Mouse (Mus musculus) heart, embryonic 16.5 days (tissue): ENCODE results near the gene Adrb1. TPM values are rescaled to one million over a fixed set of nuclear protein-coding genes. Genes with fewer than 3 reads are reported as not detected.

Experiments
- ATAC-seq: fragments of 200-750 bp; cut with Nextera tagmentation; replicated peaks from 2 replicates; pipeline ENCODE4 v1.8.0; 2017; ENCODE audit warnings: moderate number of reproducible peaks; ENCODE audit not compliant: insufficient read depth, low FRiP score; ENCODE audit errors: extremely low read depth
- H3K27ac ChIP-seq: fragments of 300-500 bp; sonication (generic); 2 replicates; pipeline ENCODE4 v1.5.1; 2014; ENCODE audit warnings: mild to moderate bottlenecking, low read length, control low read depth, moderate library complexity
- H3K27me3 ChIP-seq: fragments of 300-500 bp; sonication (generic); 2 replicates; pipeline ENCODE4 v1.6.1; 2014; ENCODE audit warnings: low read length, mixed read lengths; ENCODE audit not compliant: control insufficient read depth, insufficient read depth
- H3K36me3 ChIP-seq: fragments of 300-500 bp; sonication (generic); 2 replicates; pipeline ENCODE4 v1.6.1; 2014; ENCODE audit not compliant: control insufficient read depth, insufficient read depth
- H3K4me1 ChIP-seq: fragments of 300-500 bp; sonication (generic); 2 replicates; pipeline ENCODE4 v1.6.1; 2014; ENCODE audit warnings: low read length, mixed read lengths; ENCODE audit not compliant: control insufficient read depth, insufficient read depth
- H3K4me2 ChIP-seq: fragments of 300-500 bp; sonication (generic); 2 replicates; pipeline ENCODE4 v1.6.1; 2014; ENCODE audit warnings: low read depth, mild to moderate bottlenecking, control low read depth, low read length
- H3K4me3 ChIP-seq: fragments of 300-500 bp; sonication (generic); 2 replicates; pipeline ENCODE4 v1.5.1; 2014; ENCODE audit warnings: mild to moderate bottlenecking, control low read depth, low read length
- H3K9ac ChIP-seq: fragments of 300-500 bp; sonication (generic); 2 replicates; pipeline ENCODE4 v1.6.1; 2014; ENCODE audit warnings: low read length, control low read depth
- H3K9me3 ChIP-seq: fragments of 300-500 bp; sonication (generic); replicated peaks from 2 replicates; pipeline ENCODE4 v1.6.1; 2016; ENCODE audit warnings: low read length; ENCODE audit not compliant: control insufficient read depth
- WGBS: fragments of 180-500 bp; shearing (Covaris S2); extraction: QIAGEN DNeasy Blood & Tissue Kit; methylation state at CpG from one replicate; pipeline ENCODE4 v1.1.7; 2014; 5-methylcytosine and 5-hydroxymethylcytosine counted together
- polyA plus RNA-seq: library from polyadenylated mRNA; unstranded; fragments of >200 nt; fragmentation: Nextera tagmentation; extraction: Ambion mirVana; gene quantifications from 2 replicates; pipeline ENCODE4 v1.2.1, GENCODE M21; 2015

The Adrb1 gene
- polyA plus RNA-seq, 1 experiment from 2014 or later = 2.7 TPM

DNA sequence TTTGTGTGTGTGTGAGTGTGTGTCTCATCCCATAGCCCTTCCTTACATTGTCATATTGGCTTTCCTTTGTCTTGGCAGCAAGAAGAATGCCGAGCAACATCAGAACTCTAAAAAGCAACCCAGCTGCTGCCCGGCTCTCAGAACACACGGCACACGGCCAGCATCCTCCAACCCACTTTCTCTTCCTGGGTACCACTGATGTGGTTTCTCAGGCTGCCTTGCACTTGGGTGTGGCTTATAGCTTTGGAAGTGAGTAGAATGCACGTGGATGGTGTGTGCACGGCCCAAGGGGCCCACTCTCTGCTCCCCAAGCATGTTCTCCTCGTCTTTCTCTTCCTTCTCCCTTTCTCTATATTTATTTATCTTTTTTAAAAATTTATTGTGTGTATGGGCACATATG, 36.5 kb upstream of the Adrb1 start:
- Histone ChIP-seq H3K4me2 (no peak overlapping the region), H3K9ac (no peak overlapping the region), H3K27me3 (no peaks in the 10 kb centered on the region), H3K4me1 (peaks cover 18% of the 10 kb centered on the region), H3K9me3 (no peaks in the 10 kb centered on the region), H3K36me3 (no peaks in the 10 kb centered on the region), H3K27ac (no peak overlapping the region), H3K4me3 (no peak overlapping the region)
- no peak for ATAC-seq
- 75% methylated on average over 7 of the region's 7 CpGs for WGBS

GRCm38 (mm10) chr19:56686218-56686617, 35.8 kb upstream of the Adrb1 start:
- Histone ChIP-seq H3K4me2 (no peak overlapping the region), H3K27me3 (no peaks in the 10 kb centered on the region), H3K27ac (no peak overlapping the region), H3K9ac (no peak overlapping the region), H3K9me3 (no peaks in the 10 kb centered on the region), H3K4me1 (peaks cover 15% of the 10 kb centered on the region), H3K36me3 (no peaks in the 10 kb centered on the region), H3K4me3 (no peak overlapping the region)
- WGBS = 81% methylated on average over 12 of the region's 12 CpGs
- ATAC-seq = no peak

- Histone ChIP-seq H3K4me1 (peaks cover 15% of the 10 kb centered on the region), H3K4me2 (no peak overlapping the region), H3K27ac (no peak overlapping the region), H3K36me3 (no peaks in the 10 kb centered on the region), H3K27me3 (no peaks in the 10 kb centered on the region), H3K9me3 (no peaks in the 10 kb centered on the region), H3K4me3 (no peak overlapping the region), H3K9ac (no peak overlapping the region)
- ATAC-seq = no peak
- WGBS = 78% methylated on average over 8 of the region's 8 CpGs
Observed at GRCm38 (mm10) chr19:56687026-56687635, 34.9 kb upstream of the Adrb1 start.

DNA sequence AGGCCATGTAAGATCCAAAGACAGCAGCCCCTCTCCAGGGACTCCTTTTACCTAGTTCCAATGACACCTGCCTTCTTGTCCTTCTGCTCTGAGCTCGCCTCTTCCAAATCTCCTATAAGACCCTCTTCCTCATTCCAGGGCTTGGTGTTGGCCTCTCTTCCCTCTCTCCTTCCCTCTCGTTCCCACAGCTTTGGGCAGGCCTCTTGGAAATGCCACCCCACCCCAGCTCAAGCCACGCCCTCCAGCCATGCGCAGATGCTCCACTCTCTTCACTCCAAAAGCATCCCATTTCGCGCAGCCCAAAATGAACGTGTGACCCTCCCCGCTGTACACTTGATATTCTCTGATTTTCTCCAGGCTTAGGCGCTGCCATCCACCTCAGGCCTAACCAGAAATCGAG, 34.3 kb upstream of the Adrb1 start:
- Histone ChIP-seq H3K9ac (no peak overlapping the region), H3K4me3 (no peak overlapping the region), H3K27ac (no peak overlapping the region), H3K36me3 (no peaks in the 10 kb centered on the region), H3K9me3 (no peaks in the 10 kb centered on the region), H3K4me1 (peaks cover 15% of the 10 kb centered on the region), H3K4me2 (no peak overlapping the region), H3K27me3 (no peaks in the 10 kb centered on the region)
- ATAC-seq = no peak
- WGBS = 90% methylated on average over 10 of the region's 10 CpGs

DNA sequence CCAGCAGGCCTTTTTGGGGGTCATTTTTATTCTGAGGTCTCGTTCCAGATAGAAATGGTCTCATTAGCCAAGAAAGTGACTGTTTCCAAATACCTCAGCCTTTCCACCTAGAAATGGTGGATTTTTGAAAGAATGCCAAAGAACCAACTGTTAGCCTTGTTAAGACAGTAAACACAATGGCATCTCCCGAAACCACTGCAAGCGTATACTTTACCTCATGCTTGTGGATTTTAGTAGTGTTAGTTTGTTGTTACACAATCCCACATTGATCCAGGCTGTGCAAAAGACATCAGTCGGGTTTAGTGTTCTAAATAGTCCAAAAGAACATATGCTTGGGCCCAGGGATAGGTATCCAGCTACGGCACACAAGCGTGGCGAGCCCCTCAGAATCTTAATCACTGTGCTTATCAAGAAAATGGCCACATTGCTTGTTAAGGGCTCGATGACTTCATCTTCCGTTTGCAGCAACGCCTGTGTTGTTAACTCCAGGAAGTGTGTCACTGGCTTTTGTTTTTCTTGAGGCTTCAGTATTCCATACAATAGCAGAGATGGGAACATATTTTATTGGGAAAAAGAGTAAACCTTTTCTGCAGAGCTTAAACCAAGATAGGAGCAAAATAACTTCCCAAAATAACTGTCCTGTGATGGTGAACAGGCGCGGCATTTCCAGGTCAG, 33.2 kb upstream of the Adrb1 start:
- Histone ChIP-seq H3K27ac (peak overlapping the region; percentile 30), H3K4me2 (no peak overlapping the region), H3K4me1 (peaks cover 14% of the 10 kb centered on the region), H3K9me3 (no peaks in the 10 kb centered on the region), H3K36me3 (no peaks in the 10 kb centered on the region), H3K4me3 (no peak overlapping the region), H3K9ac (no peak overlapping the region), H3K27me3 (no peaks in the 10 kb centered on the region)
- 49% methylated on average over 12 of the region's 12 CpGs for WGBS
- no peak for ATAC-seq

- Histone ChIP-seq H3K27ac (peak overlapping the region; percentile 30; the same call in 1 of the 2 replicates), H3K4me3 (no peak overlapping the region), H3K4me2 (no peak overlapping the region), H3K36me3 (no peaks in the 10 kb centered on the region), H3K4me1 (peaks cover 14% of the 10 kb centered on the region), H3K27me3 (no peaks in the 10 kb centered on the region), H3K9me3 (no peaks in the 10 kb centered on the region), H3K9ac (no peak overlapping the region)
- ATAC-seq = no peak
- 69% methylated on average over 6 of the region's 6 CpGs for WGBS
Observed at GRCm38 (mm10) chr19:56689493-56689892, 32.5 kb upstream of the Adrb1 start.

GRCm38 (mm10) chr19:56691103-56691502, 30.9 kb upstream of the Adrb1 start:
- no peaks in the 10 kb centered on the region for H3K36me3 ChIP-seq
- no peaks in the 10 kb centered on the region for H3K27me3 ChIP-seq
- H3K4me1 ChIP-seq = peaks cover 14% of the 10 kb centered on the region
- no peak overlapping the region for H3K4me3 ChIP-seq
- no peak overlapping the region for H3K9ac ChIP-seq
- no peak overlapping the region for H3K27ac ChIP-seq
- no peak overlapping the region for H3K4me2 ChIP-seq
- no peaks in the 10 kb centered on the region for H3K9me3 ChIP-seq
- ATAC-seq = no peak
- WGBS = 96% methylated on average over 3 of the region's 3 CpGs

GRCm38 (mm10) chr19:56692451-56692850, 29.5 kb upstream of the Adrb1 start:
- H3K27me3 ChIP-seq = no peaks in the 10 kb centered on the region
- no peaks in the 10 kb centered on the region for H3K9me3 ChIP-seq
- H3K4me1 ChIP-seq = peaks cover 14% of the 10 kb centered on the region
- no peaks in the 10 kb centered on the region for H3K36me3 ChIP-seq
- no peak overlapping the region for H3K4me2 ChIP-seq
- WGBS = 53% methylated on average over 5 of the region's 5 CpGs
- ATAC-seq = no peak
- H3K27ac ChIP-seq = no peak overlapping the region
- H3K9ac ChIP-seq = no peak overlapping the region
- H3K4me3 ChIP-seq = no peak overlapping the region

DNA sequence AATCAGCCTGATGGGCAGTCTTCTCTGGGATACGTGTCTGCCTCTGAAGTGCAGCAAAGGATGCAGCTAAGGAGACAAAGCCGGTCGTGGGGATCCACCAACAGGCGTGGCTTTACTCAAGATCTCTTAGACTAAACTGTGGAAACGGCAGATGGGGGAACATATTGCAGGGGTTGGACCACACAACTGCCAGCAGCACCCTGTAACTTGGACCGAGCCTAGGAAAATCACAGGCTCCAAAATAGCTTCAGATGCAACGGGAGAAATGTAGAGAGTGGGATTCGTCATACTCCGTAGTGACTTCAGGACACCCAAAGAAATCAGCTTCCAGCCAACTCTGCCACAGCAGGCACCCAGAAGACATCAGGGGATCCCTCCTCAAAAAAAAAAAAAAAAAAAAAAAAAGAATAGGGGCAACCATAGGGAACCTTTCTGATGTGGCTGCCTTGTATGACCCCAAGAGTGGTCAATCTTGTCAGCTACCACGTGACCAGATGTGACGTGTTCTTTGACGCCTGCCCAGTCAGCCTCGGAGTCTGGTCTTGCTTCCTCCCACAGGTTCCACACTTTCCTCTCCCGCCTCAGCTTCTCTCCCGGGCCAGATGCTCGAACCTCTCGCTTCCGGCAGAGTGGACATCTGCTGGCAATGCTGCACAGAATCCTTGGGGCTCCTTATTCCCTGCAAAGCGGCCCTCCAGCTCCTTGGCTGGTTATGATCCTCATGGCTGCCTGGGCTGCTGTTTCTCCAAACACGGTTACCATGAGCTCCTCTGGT, 24.4 kb upstream of the Adrb1 start:
- Histone ChIP-seq H3K27ac (no peak overlapping the region), H3K36me3 (no peaks in the 10 kb centered on the region), H3K9me3 (no peaks in the 10 kb centered on the region), H3K9ac (no peak overlapping the region), H3K4me3 (no peak overlapping the region), H3K4me1 (peaks cover 16% of the 10 kb centered on the region), H3K27me3 (no peaks in the 10 kb centered on the region), H3K4me2 (no peak overlapping the region)
- WGBS = 87% methylated on average over 20 of the region's 20 CpGs
- no peak for ATAC-seq
